Mouse (Mus musculus) liver, embryonic 14.5 days (tissue): ENCODE results near the gene Taldo1. TPM values are rescaled to one million over a fixed set of nuclear protein-coding genes. Genes with fewer than 3 reads are reported as not detected.

Source experiments
- ATAC-seq: fragments of 200-750 bp; cut with Nextera tagmentation; 2 replicates; pipeline ENCODE4 v1.8.0; 2017; ENCODE audit warnings: moderate number of reproducible peaks, mild to moderate bottlenecking, moderate library complexity; ENCODE audit not compliant: insufficient read depth
- DNase-seq, 3 experiments: peaks; one replicate each; pipeline ENCODE4 v3.0.0-alpha.2; 2012 to 2013; ENCODE audit warnings: low read depth in 3 of 3, low spot score in 3 of 3
- H3K27ac ChIP-seq: fragments of 300-500 bp; sonication (generic); 2 replicates; pipeline ENCODE4 v1.5.1; 2014; ENCODE audit warnings: moderate library complexity, mild to moderate bottlenecking, control low read depth, inconsistent platforms
- H3K27me3 ChIP-seq: fragments of 300-500 bp; sonication (generic); 2 replicates; pipeline ENCODE4 v1.6.1; 2014; ENCODE audit warnings: mild to moderate bottlenecking, low read length, moderate library complexity; ENCODE audit not compliant: control insufficient read depth, insufficient read depth
- H3K36me3 ChIP-seq: fragments of 300-500 bp; sonication (generic); replicated peaks from 2 replicates; pipeline ENCODE4 v1.6.1; 2014; ENCODE audit warnings: low read depth; ENCODE audit not compliant: control insufficient read depth, insufficient read depth
- H3K4me1 ChIP-seq, 2 experiments: fragments of 200-500 bp in 1 of 2; fragments of 300-500 bp in 1 of 2; sonication (generic) in 1 of 2; replicated peaks; 2 replicates each; pipeline ENCODE4 v1.6.1; 2012 to 2014; ENCODE audit warnings: antibody characterized with exemption in 1 of 2, inconsistent platforms in 1 of 2, low read length in 1 of 2; ENCODE audit not compliant: control insufficient read depth in 2 of 2, insufficient read depth in 2 of 2
- H3K4me2 ChIP-seq: fragments of 300-500 bp; sonication (generic); 2 replicates; pipeline ENCODE4 v1.6.1; 2014; ENCODE audit warnings: low read depth, mild to moderate bottlenecking, control low read depth, moderate library complexity
- H3K4me3 ChIP-seq, 2 experiments: fragments of 200-500 bp in 1 of 2; fragments of 300-500 bp in 1 of 2; sonication (generic) in 1 of 2; 2 replicates each; pipeline ENCODE4 v1.5.1; 2012 to 2014; ENCODE audit warnings: low read depth in 2 of 2, low read length in 2 of 2, mild to moderate bottlenecking in 2 of 2, control low read depth in 1 of 2, inconsistent platforms in 1 of 2, moderate library complexity in 1 of 2; ENCODE audit not compliant: insufficient read depth in 1 of 2
- H3K9ac ChIP-seq: fragments of 300-500 bp; sonication (generic); replicated peaks from 2 replicates; pipeline ENCODE4 v1.6.1; 2014; ENCODE audit warnings: mild to moderate bottlenecking, control low read depth, moderate library complexity
- H3K9me3 ChIP-seq: fragments of 300-500 bp; sonication (generic); 2 replicates; pipeline ENCODE4 v1.6.1; 2016; ENCODE audit warnings: low read length, mixed read lengths; ENCODE audit not compliant: control insufficient read depth
- CTCF ChIP-seq: IDR thresholded peaks from 2 replicates; pipeline ENCODE4 v1.5.1; 2016; ENCODE audit warnings: antibody characterized with exemption, low read depth, control low read depth
- EP300 ChIP-seq: IDR thresholded peaks from 2 replicates; pipeline ENCODE4 v1.6.1; 2016; ENCODE audit warnings: antibody characterized with exemption, low read depth
- WGBS: fragments of 180-500 bp; shearing (Covaris S2); extraction: QIAGEN DNeasy Blood & Tissue Kit; methylation state at CpG from one replicate; pipeline ENCODE4 v1.1.7; 2014; ENCODE audit not compliant: insufficient replicate concordance; 5-methylcytosine and 5-hydroxymethylcytosine counted together
- polyA plus RNA-seq, 2 experiments: library from polyadenylated mRNA; depleted of rRNA in 1 of 2; stranded (reverse) in 1 of 2; unstranded in 1 of 2; fragments of >200 nt; fragmentation: Nextera tagmentation in 1 of 2; extraction: Ambion mirVana in 1 of 2; gene quantifications; 2 replicates each; pipeline versions ENCODE4 v1.2.1 to v1.2.3; 2012 to 2014

The Taldo1 gene
- polyA plus RNA-seq, 2 experiments: 266 to 428 TPM

GRCm38 (mm10) chr7:141436523-141436892 lies 44.5 kb downstream of the Taldo1 start:
- no peaks in the 10 kb centered on the region for H3K27me3 ChIP-seq
- TF ChIP-seq EP300: no peak
- no peak for TF ChIP-seq CTCF
- peak overlapping the region; percentile 56 to 85 for H3K4me3 ChIP-seq
- no peak for ATAC-seq
- peaks cover 8 to 24% of the 10 kb centered on the region in 2 experiments for H3K4me1 ChIP-seq
- no peak for DNase-seq
- no peaks in the 10 kb centered on the region for H3K9me3 ChIP-seq
- no peak overlapping the region; the same call in 1 of the 2 replicates for H3K27ac ChIP-seq
- 40% methylated on average over 2 of the region's 2 CpGs for WGBS
- peak overlapping the region; percentile 86 for H3K4me2 ChIP-seq
- peaks cover 34% of the 10 kb centered on the region for H3K36me3 ChIP-seq
- peak overlapping the region; percentile 46 for H3K9ac ChIP-seq

DNA sequence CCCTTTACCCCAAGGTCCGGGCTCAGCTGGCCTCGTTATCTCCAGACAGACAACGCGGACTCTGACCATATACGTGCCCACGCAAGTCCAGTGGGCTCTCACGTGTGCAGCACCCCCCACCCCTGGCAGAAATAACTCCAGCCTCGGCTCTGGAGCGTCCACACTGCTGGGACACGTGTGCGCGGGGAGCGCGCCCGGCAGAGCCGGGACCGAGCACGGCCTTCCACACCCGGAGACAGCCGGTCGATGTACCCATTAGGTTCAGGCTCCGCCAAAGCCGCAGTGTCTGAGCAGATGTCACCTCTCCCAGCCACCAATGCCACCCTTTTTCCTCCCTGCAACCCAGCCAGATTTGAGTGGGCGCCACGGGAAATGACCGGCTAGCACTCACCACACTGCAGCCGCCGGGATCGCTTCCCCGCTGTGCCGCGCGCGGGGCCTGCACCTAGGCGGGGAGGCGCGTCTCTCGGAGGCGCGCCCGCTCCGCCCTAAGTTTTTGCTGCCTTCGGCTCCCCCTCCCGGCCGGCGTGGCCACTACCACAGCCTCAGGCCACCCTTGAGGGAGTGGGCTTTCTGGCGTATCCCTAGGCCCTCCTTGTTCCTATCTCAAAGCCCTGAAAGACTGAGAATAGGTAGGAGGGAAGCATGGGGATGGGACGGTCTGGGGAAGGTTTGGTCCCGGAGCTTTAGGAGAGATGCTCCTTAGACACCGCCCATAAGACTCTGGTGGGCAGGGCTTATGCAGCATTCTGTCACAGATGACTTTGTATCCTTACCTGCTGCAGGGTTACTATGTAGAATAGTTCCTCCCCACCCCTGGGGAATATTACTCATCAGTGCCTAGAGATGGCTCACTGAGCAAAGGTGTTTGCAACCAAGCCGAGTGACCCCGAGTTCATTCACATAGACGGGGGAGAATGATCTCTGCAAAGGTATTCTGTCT lies 45.5 kb downstream of the Taldo1 start, which contains the start of gene Slc25a22:
Gene Slc25a22 (minus strand): TSS at position 715 of the 943 bp plus-strand sequence.
- Histone ChIP-seq H3K4me1 (peaks cover 8 to 24% of the 10 kb centered on the region in 2 experiments), H3K9ac (peak within 1 kb of the TSS; percentile 46), H3K36me3 (peaks cover 38% of the 10 kb centered on the region), H3K4me2 (peak within 1 kb of the TSS; percentile 86), H3K9me3 (no peaks in the 10 kb centered on the region), H3K27me3 (no peaks in the 10 kb centered on the region), H3K27ac (no peak within 1 kb of the TSS; the same call in 1 of the 2 replicates), H3K4me3 (peak within 1 kb of the TSS; percentile 56 to 85)
- WGBS: 7% methylated on average over 52 of the region's 53 CpGs
- ATAC-seq: peak; percentile 75
- DNase-seq: peak in 1 of 3 experiments; percentile 53
- TF ChIP-seq EP300 (no peak), CTCF (peak; percentile 85)

GRCm38 (mm10) chr7:141438201-141438968 lies 46.4 kb downstream of the Taldo1 start:
- H3K27ac ChIP-seq: no peak overlapping the region
- TF ChIP-seq EP300 (no peak), CTCF (no peak)
- 84% methylated on average over 12 of the region's 12 CpGs for WGBS
- peaks cover 38% of the 10 kb centered on the region for H3K36me3 ChIP-seq
- H3K4me3 ChIP-seq: no peak overlapping the region
- no peaks in the 10 kb centered on the region for H3K27me3 ChIP-seq
- H3K4me2 ChIP-seq: no peak overlapping the region
- ATAC-seq: no peak
- peaks cover 11 to 27% of the 10 kb centered on the region in 2 experiments for H3K4me1 ChIP-seq
- H3K9ac ChIP-seq: no peak overlapping the region
- no peaks in the 10 kb centered on the region for H3K9me3 ChIP-seq
- no peak for DNase-seq

- peaks cover 38% of the 10 kb centered on the region for H3K36me3 ChIP-seq
- DNase-seq: no peak
- no peak overlapping the region for H3K27ac ChIP-seq
- peaks cover 12 to 30% of the 10 kb centered on the region in 2 experiments for H3K4me1 ChIP-seq
- no peaks in the 10 kb centered on the region for H3K9me3 ChIP-seq
- H3K9ac ChIP-seq: no peak overlapping the region
- 89% methylated on average over 10 of the region's 10 CpGs for WGBS
- TF ChIP-seq EP300: no peak
- no peak for TF ChIP-seq CTCF
- no peaks in the 10 kb centered on the region for H3K27me3 ChIP-seq
- no peak overlapping the region for H3K4me3 ChIP-seq
- ATAC-seq: no peak
- no peak overlapping the region for H3K4me2 ChIP-seq
Measured at GRCm38 (mm10) chr7:141439140-141439679, 47.2 kb downstream of the Taldo1 start.
